Mouse (Mus musculus): ENCODE measurements around the gene St3gal2. TPM values are rescaled to one million over a fixed set of nuclear protein-coding genes. Genes with fewer than 3 reads are reported as not detected.

Gene St3gal2
- polyA plus RNA-seq, 2 experiments = 19.2 to 29.9 TPM

DNA sequence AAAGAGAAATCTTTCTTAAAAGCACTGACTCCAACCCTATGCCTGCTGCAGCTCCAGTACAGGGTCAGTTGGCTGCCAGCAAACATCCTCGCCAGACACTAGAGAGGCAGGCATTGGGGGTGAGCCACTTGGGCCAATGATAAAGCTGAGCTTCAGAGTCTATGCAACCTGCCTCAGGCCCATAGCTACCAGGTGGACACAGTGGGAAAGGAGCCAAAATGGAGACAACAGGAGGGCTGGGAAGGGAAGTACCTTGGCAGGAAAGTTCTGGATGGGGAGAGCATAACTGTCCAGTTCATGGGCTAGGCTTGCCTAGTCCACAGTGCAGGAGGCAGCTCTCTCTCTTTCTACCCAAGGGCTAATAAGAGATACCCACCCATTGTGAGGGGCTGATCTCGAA, 26.8 kb upstream of the St3gal2 start:
- no peak overlapping the region for H3K4me2 ChIP-seq (replicated peaks; ENCODE audit: low read depth, low read length, severe bottlenecking)
- no peaks in the 10 kb centered on the region for H3K4me1 ChIP-seq (ENCODE audit: control insufficient read depth, insufficient read depth, low read length)
- no peak overlapping the region for H3K9ac ChIP-seq (ENCODE audit: low read depth, low read length, severe bottlenecking)
- ATAC-seq (ENCODE audit: low FRiP score, low read depth) (no peak), DNase-seq (ENCODE audit: low spot score) (no peak)
- H3K9me3 ChIP-seq (ENCODE audit: control insufficient read depth, low read length) = no peaks in the 10 kb centered on the region
- no peak overlapping the region for H3K4me3 ChIP-seq (replicated peaks; ENCODE audit: low read length)
- no peak for TF ChIP-seq POLR2A (IDR thresholded peaks at IDR 0.05; ENCODE audit: borderline replicate concordance, extremely low read depth, insufficient read depth, insufficient read length)
- no peak overlapping the region for H3K27ac ChIP-seq (replicated peaks; ENCODE audit: low read depth, low read length)
- peaks cover 45% of the 10 kb centered on the region for H3K36me3 ChIP-seq (ENCODE audit: control insufficient read depth, insufficient read depth, low read length)
- H3K27me3 ChIP-seq (ENCODE audit: control insufficient read depth, insufficient read depth, low read length) = no peaks in the 10 kb centered on the region
- WGBS = 95% methylated on average over 2 of the region's 2 CpGs

GRCm38 (mm10) chr8:110894851-110895250, 24.9 kb upstream of the St3gal2 start:
- no peak overlapping the region for H3K9ac ChIP-seq (ENCODE audit: low read depth, low read length, severe bottlenecking)

DNA sequence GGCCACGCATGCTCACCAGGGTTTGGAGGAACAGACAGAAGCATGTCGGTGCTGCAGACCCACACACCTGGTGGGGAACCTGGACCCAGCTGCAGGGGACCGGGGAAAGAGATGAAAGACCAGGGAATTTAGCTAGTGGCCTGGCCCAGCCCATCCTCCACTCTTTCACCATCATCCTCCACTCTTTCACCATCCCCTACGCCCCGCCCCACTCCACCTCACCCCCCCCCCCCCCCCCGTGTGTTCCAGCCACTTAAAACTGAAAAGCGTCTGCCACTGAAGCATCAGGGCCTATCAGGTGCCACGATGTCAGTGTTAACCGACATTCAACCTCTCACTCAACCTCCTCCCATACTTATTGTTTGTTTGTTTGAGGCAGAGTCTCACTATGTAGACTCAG, 24.5 kb upstream of the St3gal2 start:
- DNase-seq (ENCODE audit: low spot score) = no peak

More at GRCm38 (mm10) chr8:110894851-110895250, 24.9 kb upstream of the St3gal2 start:
- no peaks in the 10 kb centered on the region for H3K4me1 ChIP-seq (ENCODE audit: control insufficient read depth, insufficient read depth, low read length)
- no peak for TF ChIP-seq POLR2A (IDR thresholded peaks at IDR 0.05; ENCODE audit: borderline replicate concordance, extremely low read depth, insufficient read depth, insufficient read length)
- DNase-seq (ENCODE audit: low spot score) = no peak
- no peaks in the 10 kb centered on the region for H3K9me3 ChIP-seq (ENCODE audit: control insufficient read depth, low read length)
- no peak overlapping the region for H3K27ac ChIP-seq (replicated peaks; ENCODE audit: low read depth, low read length)
- no peak overlapping the region for H3K4me2 ChIP-seq (replicated peaks; ENCODE audit: low read depth, low read length, severe bottlenecking)
- H3K4me3 ChIP-seq (replicated peaks; ENCODE audit: low read length) = no peak overlapping the region
- no peak for ATAC-seq (ENCODE audit: low FRiP score, low read depth)
- H3K36me3 ChIP-seq (ENCODE audit: control insufficient read depth, insufficient read depth, low read length) = peaks cover 37% of the 10 kb centered on the region
- H3K27me3 ChIP-seq (ENCODE audit: control insufficient read depth, insufficient read depth, low read length) = no peaks in the 10 kb centered on the region
- 86% methylated on average over 10 of the region's 10 CpGs for WGBS

GRCm38 (mm10) chr8:110895812-110896211, 23.9 kb upstream of the St3gal2 start:
- DNase-seq (ENCODE audit: low spot score) = no peak
- H3K4me3 ChIP-seq (replicated peaks; ENCODE audit: low read length) = no peak overlapping the region
- no peak overlapping the region for H3K27ac ChIP-seq (replicated peaks; ENCODE audit: low read depth, low read length)
- ATAC-seq (ENCODE audit: low FRiP score, low read depth) = no peak
- no peak for TF ChIP-seq POLR2A (IDR thresholded peaks at IDR 0.05; ENCODE audit: borderline replicate concordance, extremely low read depth, insufficient read depth, insufficient read length)
- 96% methylated on average over 13 of the region's 13 CpGs for WGBS
- no peak overlapping the region for H3K9ac ChIP-seq (ENCODE audit: low read depth, low read length, severe bottlenecking)
- no peaks in the 10 kb centered on the region for H3K4me1 ChIP-seq (ENCODE audit: control insufficient read depth, insufficient read depth, low read length)
- H3K9me3 ChIP-seq (ENCODE audit: control insufficient read depth, low read length) = no peaks in the 10 kb centered on the region
- peaks cover 32% of the 10 kb centered on the region for H3K36me3 ChIP-seq (ENCODE audit: control insufficient read depth, insufficient read depth, low read length)
- H3K27me3 ChIP-seq (ENCODE audit: control insufficient read depth, insufficient read depth, low read length) = no peaks in the 10 kb centered on the region
- no peak overlapping the region for H3K4me2 ChIP-seq (replicated peaks; ENCODE audit: low read depth, low read length, severe bottlenecking)

More for the DNA sequence above, 24.5 kb upstream of the St3gal2 start:
- ATAC-seq (ENCODE audit: low FRiP score, low read depth) = no peak
- H3K27ac ChIP-seq (replicated peaks; ENCODE audit: low read depth, low read length) = no peak overlapping the region
- peaks cover 33% of the 10 kb centered on the region for H3K36me3 ChIP-seq (ENCODE audit: control insufficient read depth, insufficient read depth, low read length)
- no peaks in the 10 kb centered on the region for H3K27me3 ChIP-seq (ENCODE audit: control insufficient read depth, insufficient read depth, low read length)
- no peak for TF ChIP-seq POLR2A (IDR thresholded peaks at IDR 0.05; ENCODE audit: borderline replicate concordance, extremely low read depth, insufficient read depth, insufficient read length)
- H3K4me2 ChIP-seq (replicated peaks; ENCODE audit: low read depth, low read length, severe bottlenecking) = no peak overlapping the region
- no peaks in the 10 kb centered on the region for H3K4me1 ChIP-seq (ENCODE audit: control insufficient read depth, insufficient read depth, low read length)
- 79% methylated on average over 7 of the region's 9 CpGs for WGBS
- no peak overlapping the region for H3K9ac ChIP-seq (ENCODE audit: low read depth, low read length, severe bottlenecking)
- no peak overlapping the region for H3K4me3 ChIP-seq (replicated peaks; ENCODE audit: low read length)
- H3K9me3 ChIP-seq (ENCODE audit: control insufficient read depth, low read length) = no peaks in the 10 kb centered on the region

- Histone ChIP-seq H3K9me3 (ENCODE audit: control insufficient read depth, low read length) (no peaks in the 10 kb centered on the region), H3K27ac (replicated peaks; ENCODE audit: low read depth, low read length) (no peak overlapping the region), H3K4me3 (replicated peaks; ENCODE audit: low read length) (no peak overlapping the region), H3K27me3 (ENCODE audit: control insufficient read depth, insufficient read depth, low read length) (no peaks in the 10 kb centered on the region), H3K9ac (ENCODE audit: low read depth, low read length, severe bottlenecking) (no peak overlapping the region), H3K4me2 (replicated peaks; ENCODE audit: low read depth, low read length, severe bottlenecking) (no peak overlapping the region), H3K4me1 (ENCODE audit: control insufficient read depth, insufficient read depth, low read length) (no peaks in the 10 kb centered on the region), H3K36me3 (ENCODE audit: control insufficient read depth, insufficient read depth, low read length) (peaks cover 30% of the 10 kb centered on the region)
- DNase-seq (ENCODE audit: low spot score) (no peak), ATAC-seq (ENCODE audit: low FRiP score, low read depth) (no peak)
- WGBS = 92% methylated on average over 6 of the region's 6 CpGs
- TF ChIP-seq POLR2A (IDR thresholded peaks at IDR 0.05; ENCODE audit: borderline replicate concordance, extremely low read depth, insufficient read depth, insufficient read length) = no peak
Observed at GRCm38 (mm10) chr8:110897495-110897894, 22.2 kb upstream of the St3gal2 start.

DNA sequence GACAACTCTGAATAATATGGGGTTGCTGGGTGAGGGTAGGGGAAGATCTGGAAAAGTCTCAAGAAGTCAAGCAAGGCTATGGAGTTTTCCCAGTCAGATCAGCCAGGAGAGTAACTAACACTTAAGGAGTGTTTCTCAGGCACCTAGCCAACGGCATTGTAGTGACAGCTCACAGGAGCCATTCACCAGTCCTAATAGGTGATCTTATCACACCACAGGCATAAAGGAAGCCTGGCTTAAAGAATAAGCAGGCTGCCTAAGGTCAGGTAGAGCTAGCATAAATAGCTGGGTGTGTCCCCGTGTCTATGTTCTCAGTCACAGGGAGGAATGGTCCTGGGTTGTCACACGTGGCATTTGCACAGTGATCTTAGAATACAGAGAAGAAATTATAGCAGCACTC, 18.7 kb upstream of the St3gal2 start:
- no peaks in the 10 kb centered on the region for H3K4me1 ChIP-seq (ENCODE audit: control insufficient read depth, insufficient read depth, low read length)
- DNase-seq (ENCODE audit: low spot score) = no peak
- no peak overlapping the region for H3K27ac ChIP-seq (replicated peaks; ENCODE audit: low read depth, low read length)
- no peak overlapping the region for H3K4me2 ChIP-seq (replicated peaks; ENCODE audit: low read depth, low read length, severe bottlenecking)
- no peak overlapping the region for H3K4me3 ChIP-seq (replicated peaks; ENCODE audit: low read length)
- no peaks in the 10 kb centered on the region for H3K9me3 ChIP-seq (ENCODE audit: control insufficient read depth, low read length)
- peaks cover 21% of the 10 kb centered on the region for H3K36me3 ChIP-seq (ENCODE audit: control insufficient read depth, insufficient read depth, low read length)
- WGBS = 75% methylated on average over 3 of the region's 3 CpGs
- no peak for TF ChIP-seq POLR2A (IDR thresholded peaks at IDR 0.05; ENCODE audit: borderline replicate concordance, extremely low read depth, insufficient read depth, insufficient read length)
- H3K27me3 ChIP-seq (ENCODE audit: control insufficient read depth, insufficient read depth, low read length) = no peaks in the 10 kb centered on the region
- H3K9ac ChIP-seq (ENCODE audit: low read depth, low read length, severe bottlenecking) = no peak overlapping the region
- no peak for ATAC-seq (ENCODE audit: low FRiP score, low read depth)
